1 mouse cellular context compared by ENCODE assay signal in the genomic region with DNA sequence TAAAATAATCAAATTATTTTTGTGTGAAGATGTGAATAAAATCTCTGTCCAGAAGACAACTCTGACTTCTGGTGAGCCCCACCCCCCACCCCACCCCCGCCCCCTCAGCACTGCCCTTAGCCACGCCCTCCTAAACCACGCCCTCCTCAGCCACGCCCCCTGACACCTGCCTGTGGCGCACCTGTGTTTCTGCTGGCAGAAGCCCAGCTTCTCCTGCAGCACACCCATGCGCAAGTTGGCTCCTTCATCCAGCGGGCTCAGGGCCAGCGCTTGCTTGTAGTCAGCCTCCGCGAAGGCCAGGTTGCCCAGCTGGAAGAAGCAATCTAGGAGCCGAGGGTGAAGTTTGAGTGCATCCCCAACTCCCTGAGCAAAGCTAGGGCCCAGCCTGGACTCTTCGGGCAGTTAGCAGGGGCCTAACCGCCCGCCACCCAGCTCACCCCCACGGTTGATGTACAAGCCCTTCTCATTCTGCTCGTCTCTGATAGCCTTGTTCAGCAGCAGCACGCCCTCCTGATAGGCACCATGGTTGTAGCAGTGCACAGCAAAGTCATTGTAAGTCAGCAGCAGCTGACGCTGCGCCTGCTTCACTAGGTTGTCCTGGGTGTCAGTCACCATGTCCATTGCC.
TF ChIP-seq lines count a peak whose summit lies in the region.

No protein-coding gene starts in this region.

TF ChIP-seq in MEL, 35 proteins besides CTCF, POLR2A, EP300 and RAD21:
- TF ChIP-seq HCFC1 (IDR thresholded peaks at IDR 0.05; ENCODE audit: low read depth, low read length) (no peak), TAL1 (IDR thresholded peaks at IDR 0.05; ENCODE audit: low read length) (no peak), CHD2 (IDR thresholded peaks at IDR 0.05; ENCODE audit: low read length) (no peak), TBP (IDR thresholded peaks at IDR 0.05; ENCODE audit: low read depth, low read length) (peak; percentile 70; the same call in 1 of the 2 replicates), RCOR1 (IDR thresholded peaks at IDR 0.05; ENCODE audit: low read depth, low read length) (no peak), TCF12 (IDR thresholded peaks at IDR 0.05; ENCODE audit: low read depth, low read length) (no peak), POLR2AphosphoS5 (IDR thresholded peaks at IDR 0.05; ENCODE audit: borderline replicate concordance, low read depth, low read length) (no peak), MEF2A (IDR thresholded peaks at IDR 0.05; ENCODE audit: extremely low read depth, insufficient replicate concordance, low read depth, low read length, poor library complexity, severe bottlenecking) (no peak), UBTF (IDR thresholded peaks at IDR 0.05; ENCODE audit: borderline replicate concordance, insufficient read depth, low read depth, low read length) (no peak)
